Mouse (Mus musculus) stomach, postnatal 0 days (tissue): ENCODE results near the gene Dock4.

Experiments used
- CTCF ChIP-seq: IDR thresholded peaks from 2 replicates; pipeline ENCODE4 v1.5.1; 2016; ENCODE audit warnings: antibody characterized with exemption, low read depth, mild to moderate bottlenecking, moderate library complexity
- EP300 ChIP-seq: optimal IDR thresholded peaks from 2 replicates; pipeline ENCODE3; 2016; ENCODE audit warnings: antibody characterized with exemption

GRCm38 (mm10) chr12:40445206-40445605, 546 bp upstream of the Dock4 start:
- TF ChIP-seq CTCF (no peak), EP300 (no peak)
